Mouse (Mus musculus) ES-Bruce4 (cell line): Measurements from ENCODE around the gene Tac2.

Source experiments
- CTCF ChIP-seq: IDR thresholded peaks from one replicate; pipeline ENCODE4 v1.8.1; 2011; ENCODE audit warnings: low read depth, low read length
- POLR2A ChIP-seq: IDR thresholded peaks from one replicate; pipeline ENCODE4 v1.8.1; 2011; ENCODE audit warnings: low read length; ENCODE audit not compliant: insufficient read depth

GRCm38 (mm10) chr10:127707721-127708120 is 16.6 kb upstream of the Tac2 start:
- TF ChIP-seq CTCF (no peak), POLR2A (no peak)
